Mouse (Mus musculus) thymus, postnatal 25 days (tissue): Measurements from ENCODE around the gene Lpar1.

ENCODE experiments used
- DNase-seq: peaks from one replicate; pipeline ENCODE4 v3.0.0; 2022

Lpar1 gene

DNA sequence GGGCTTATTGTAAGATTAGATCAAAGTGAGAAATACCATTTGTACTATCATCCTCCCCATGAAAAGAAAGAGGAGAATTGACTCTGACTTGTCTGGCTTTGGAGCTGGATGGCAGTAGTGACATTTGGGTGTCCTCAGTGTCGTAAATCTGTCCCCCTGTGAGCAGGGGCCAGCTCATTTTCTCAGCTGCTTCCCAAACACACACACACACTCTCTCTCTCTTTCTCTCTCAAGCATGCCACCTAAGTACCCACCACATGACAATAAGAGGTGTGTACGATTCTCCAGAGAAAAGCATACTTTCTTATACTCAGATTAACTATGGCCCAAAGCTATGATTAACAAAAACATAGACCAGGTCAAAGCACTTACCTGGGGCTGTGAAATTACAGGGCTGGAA is 49.4 kb downstream of the Lpar1 start:
- DNase-seq = no peak

- DNase-seq = no peak
Observed at GRCm38 (mm10) chr4:58501012-58501777, 52.5 kb downstream of the Lpar1 start.

DNA sequence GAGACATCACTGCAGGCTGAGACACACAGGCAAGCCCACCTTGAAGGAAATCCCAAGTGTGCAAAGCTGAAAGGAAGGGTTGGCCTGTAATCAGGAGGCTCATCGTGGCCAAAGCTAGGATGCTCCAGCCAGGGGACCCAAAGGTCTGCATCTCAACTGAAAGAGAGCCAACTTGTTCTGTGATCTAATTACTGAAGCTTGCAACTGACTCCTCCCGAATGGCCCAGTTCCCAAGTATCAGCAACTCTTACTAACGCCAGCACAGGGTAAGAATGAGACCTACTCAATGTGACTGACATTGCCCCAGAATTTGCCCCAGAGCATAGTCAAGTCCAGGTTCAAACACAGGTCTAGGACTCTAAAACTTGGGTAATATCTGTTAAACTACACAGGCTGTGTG is 53.9 kb downstream of the Lpar1 start:
- no peak for DNase-seq

DNA sequence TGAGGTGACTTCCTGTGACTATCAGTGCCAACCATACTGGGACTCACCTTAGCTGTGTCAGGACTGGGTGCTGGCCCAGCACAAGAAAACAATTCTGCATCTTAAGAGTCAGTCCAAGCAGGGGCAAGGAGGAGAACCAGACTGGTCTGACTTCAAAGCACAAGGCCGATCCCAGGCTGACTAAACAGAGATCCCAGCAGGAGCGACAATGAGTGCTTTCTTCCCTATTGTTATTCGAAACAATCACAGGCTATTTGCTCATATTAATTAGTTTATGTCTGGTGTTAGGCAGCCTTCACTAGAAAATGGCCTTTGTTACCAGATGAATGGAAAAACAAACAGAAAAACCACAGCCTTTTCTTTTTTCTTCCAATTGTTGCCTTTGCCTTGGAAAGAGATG is 54.5 kb downstream of the Lpar1 start:
- DNase-seq = no peak

GRCm38 (mm10) chr4:58498734-58499133 is 55.0 kb downstream of the Lpar1 start:
- no peak for DNase-seq

GRCm38 (mm10) chr4:58497284-58497683 is 56.4 kb downstream of the Lpar1 start:
- DNase-seq = no peak

DNA sequence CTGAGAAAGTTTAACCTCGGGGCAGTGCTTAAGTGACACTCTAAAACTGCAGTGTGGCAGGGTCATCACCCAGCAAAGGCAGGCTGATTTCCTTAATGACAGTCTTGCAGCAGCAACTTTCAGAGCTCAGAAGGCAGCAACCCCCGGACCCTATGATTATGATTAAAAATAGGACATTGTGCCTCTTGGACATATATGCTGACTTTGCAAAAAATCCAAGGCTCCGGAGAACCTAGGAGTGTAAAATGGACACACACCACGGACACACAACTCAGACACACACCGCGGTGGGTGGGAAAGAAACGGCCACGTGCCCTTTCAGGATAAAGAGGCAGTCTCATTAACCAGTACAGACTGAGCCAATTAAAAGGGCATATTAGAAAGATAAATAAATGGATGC is 57.0 kb downstream of the Lpar1 start:
- no peak for DNase-seq

DNA sequence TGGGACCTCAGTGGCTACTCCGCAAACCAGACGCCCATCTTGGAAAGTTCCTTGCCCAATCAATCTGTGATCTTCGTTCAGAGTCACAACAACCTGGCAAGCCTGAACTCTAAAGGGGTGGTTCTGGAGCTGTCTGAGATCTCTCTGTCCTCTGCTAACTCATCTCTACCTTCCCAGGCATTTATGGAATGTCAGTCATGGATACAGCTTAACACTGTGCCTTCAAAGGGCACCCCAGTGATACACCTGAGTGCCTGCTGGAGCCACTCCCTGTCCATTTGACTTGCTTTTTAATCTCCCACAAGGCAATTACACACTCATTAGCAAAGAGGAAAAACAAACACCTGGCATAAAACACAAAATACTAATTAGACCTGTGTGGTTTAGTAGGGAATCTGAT is 62.0 kb downstream of the Lpar1 start:
- DNase-seq = no peak

GRCm38 (mm10) chr4:58490374-58490773 is 63.3 kb downstream of the Lpar1 start:
- DNase-seq = no peak

DNA sequence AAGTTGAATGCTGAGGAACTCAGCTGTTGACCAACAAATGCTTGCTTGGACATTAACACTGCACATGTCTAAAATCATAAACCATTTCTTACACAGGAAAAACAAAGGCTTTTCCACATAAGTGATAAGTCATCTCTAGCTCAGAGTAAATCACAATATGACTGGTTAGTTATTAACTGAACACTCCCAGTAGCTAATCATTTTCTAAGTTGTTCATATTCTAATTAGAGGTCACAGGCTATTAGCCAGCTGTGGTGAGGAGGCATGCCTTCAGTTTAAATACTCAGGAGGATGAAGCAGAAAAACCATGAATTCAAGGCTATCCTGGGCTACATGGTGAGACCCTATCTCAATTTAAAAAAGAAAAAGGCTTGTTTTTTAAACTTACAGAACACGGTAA is 75.1 kb downstream of the Lpar1 start:
- DNase-seq = no peak

DNA sequence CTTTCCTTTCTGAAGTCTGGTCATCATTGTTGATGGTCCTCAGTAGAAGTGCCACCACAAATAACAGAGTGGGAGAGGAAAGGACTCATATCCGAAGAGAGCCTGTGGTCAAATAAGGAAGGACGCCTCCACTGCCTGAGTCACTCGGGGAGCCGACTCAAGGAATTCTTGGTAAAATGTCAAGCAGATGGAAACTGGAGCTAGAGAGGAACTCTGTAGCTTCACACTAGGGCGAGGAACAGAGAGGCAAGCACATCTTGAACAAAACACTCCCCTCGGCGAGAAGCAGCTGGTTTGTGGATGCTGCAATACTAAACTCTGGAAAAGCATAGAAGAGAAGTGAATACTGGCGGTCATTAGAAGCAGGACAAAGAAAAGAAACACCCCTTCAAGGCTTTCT is 76.0 kb downstream of the Lpar1 start:
- no peak for DNase-seq

DNA sequence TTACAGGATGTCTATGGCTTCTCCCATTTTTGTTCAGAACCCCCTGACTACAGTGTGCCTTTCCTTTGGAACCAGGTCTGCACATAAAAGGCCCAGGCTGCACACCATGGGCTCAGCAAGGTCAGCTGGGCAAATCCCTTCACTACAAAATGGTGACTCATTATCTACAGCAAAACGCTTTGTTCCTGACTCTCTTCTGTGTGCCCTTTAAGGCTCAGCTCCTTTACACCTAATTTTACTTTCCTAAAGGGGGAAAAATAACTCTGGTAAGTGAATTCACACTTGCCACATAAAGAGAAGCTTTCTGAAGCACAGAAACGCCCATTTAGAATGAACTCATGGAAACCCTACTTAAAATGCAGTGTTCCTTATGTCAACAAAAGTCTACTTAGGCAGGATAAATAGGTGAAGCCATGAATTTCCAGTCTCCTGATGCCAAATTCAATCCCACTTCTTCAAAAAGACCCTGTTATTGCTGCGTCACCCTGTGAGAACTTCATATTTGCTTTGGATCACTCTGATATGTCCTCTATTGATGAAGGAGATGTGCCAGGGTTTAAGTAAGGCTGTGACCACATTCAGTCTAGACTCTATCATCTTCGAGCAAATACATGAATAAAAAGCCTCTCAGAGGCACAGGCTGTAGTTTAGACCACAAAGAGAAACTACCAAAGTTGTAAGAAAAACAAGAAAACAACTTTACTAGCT is 82.3 kb downstream of the Lpar1 start:
- no peak for DNase-seq

DNA sequence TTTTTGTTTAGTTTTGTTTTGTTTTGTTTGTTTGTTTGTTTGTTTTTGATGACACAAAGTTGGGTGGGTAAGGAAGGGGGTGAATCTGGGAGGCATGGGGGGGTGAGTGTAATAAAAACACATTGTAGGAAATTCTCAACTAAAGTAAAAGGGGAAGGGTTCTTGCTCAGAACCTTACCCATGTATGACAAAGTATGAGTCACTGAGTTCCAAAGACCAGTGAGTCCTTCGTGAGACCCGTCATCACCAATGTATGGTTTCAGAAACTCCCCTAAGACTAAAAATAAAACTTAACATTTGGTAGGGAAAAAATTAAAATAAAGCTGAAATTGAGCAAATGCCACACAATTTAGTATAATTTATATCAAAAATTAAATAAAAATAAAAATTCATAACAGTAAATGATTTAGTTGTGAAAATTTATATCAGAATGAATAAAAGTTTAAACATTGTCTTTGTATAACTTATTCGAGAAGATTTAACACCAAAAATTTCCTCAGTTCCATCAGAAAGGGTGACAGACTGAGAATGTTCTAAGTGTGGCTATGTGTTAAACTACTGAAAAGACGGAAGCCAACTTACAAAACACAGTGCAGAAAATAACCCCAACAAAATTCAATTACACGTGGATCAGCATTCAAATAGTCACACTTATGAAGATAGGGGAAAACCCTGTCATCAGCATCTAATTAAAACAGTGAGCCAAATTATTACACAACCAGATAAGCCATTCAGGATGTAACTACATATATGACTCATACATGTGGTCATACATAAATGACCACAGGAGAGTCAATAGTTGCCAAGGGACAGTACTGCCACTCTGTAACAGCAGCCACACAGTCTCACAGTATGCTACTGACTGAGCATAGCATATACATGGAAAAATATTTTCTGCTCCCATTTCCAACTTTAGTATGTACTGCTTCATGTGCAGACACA is 83.8 kb downstream of the Lpar1 start:
- DNase-seq = no peak

DNA sequence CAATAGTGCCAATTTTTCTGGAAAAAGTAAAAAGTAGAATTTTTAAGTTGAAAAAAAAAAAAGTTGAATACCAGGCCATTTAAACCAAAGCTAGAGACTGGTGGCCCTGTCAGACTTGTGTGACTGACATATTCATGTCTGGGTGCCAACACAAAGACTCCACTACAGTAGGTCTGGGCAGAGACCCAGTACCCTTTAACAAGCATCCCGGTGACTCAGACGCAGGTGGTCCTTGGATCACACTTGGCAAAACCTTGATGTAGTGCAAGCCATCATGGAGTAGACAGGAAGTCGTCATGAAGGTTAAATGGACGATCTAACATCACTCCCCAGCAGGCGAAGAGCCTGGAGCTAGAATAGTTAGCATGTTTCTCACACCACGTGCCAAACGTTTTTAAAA is 84.7 kb downstream of the Lpar1 start:
- DNase-seq = no peak

DNA sequence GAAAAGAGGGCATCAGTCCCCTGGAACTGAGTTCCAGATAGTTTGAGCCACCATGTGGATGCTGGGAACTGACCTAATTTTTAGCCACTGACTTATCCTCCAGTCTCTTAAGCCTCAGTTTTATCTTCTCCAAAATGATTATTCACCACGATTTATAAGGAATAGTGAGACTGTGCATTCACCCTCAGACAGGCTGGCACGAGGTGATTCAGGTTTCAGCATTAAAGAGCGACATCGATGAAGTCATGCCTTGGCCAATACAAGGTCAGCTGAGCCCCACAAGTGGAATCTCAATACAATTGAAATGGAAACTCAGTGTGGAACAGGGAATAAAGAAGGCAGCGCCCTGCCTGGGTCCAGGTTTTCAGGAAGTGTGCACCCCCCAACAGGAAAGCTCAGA is 88.1 kb downstream of the Lpar1 start:
- DNase-seq = no peak

DNA sequence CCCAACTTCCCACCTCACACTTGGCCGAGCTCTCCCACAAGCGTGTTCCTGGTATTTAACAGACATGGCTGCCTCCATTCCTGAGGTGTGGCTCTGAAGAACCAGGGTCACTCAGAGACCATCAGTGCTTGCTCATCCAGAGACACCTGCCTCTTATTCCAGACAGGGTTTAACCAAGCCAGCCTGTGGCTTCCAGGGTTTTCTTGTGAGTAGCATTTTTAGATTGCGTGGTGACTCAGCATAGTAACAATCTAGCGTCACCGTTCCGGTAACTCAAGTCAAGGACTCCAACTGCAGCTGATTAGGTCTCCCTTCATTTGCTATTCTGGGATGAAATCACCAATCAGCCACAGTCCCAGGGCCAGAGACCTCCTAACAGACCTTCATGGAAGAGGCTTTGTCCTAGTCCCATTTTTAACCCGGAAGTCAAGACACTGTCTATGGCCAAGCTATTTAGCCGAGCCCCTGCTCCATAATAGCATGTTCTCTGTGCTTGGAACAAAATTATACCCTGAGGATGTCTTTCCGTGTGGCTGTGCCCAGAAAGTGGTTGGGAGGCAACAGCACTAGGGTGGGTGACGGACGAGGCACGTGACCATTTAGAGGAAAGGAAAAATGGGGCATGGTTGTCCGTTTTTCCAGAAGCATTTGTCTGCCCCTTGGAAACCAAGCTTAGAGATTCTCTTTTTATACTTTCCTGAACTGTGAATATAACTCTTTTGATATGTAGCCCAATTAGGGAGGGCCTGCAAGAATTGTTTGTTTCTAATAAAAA is 89.1 kb downstream of the Lpar1 start:
- DNase-seq = no peak

- DNase-seq = no peak
Observed at GRCm38 (mm10) chr4:58462990-58463389, 90.7 kb downstream of the Lpar1 start.

DNA sequence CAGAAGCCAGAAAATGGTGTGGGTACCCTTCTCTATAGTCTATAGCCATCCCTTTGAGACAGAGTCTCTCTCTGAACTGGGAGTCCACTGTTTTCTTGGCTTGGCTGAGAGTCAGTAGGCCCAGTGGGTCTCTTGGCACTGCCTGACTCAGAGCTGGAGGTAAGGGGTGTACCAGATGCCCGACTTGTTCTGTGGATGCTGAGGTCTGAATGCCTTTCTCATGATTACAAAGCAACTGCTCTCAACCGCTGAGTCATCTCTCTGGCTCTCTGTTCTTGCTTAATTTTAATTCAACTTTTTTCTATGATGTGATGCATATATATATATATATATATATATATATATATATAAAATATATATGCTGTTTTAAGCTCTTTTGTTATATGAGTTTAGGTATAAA is 91.1 kb downstream of the Lpar1 start:
- no peak for DNase-seq

DNA sequence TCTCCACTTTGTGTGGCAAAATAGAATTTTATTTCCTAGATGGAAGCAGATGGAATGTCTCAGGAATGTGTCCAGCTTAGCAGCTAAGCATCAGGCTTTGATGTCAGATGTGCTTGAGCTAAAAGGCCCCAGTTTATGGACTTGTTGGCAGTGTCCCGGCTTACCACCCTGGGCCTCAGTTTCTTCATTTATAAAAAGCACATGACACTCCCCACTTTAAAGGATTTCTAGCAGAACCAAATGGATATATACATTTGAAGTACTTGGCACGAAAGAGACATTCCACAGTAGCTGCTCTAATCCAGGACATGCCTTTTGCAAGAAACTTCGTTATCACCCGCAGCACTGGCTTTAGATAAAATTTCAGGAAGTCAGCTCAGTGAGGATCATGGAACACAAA is 100.4 kb downstream of the Lpar1 start:
- DNase-seq = no peak

DNA sequence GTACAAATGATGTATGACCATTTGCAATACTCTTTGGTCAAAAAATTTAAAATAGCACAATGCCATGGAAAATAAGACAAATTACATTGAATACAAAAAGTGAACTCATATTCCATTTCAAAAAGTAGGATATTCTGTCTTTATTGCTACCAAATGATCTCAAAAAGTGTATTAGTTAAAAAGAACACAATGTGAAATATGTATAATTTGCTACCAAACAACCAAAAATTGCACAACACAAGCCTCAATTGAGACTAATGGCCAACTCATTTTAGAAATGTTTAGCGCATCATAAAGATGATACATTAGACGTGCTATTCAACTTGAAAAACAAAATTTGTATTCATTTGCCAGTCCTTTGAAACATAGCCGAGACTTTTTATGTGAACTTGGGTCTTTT is 104.9 kb downstream of the Lpar1 start:
- DNase-seq = no peak

DNA sequence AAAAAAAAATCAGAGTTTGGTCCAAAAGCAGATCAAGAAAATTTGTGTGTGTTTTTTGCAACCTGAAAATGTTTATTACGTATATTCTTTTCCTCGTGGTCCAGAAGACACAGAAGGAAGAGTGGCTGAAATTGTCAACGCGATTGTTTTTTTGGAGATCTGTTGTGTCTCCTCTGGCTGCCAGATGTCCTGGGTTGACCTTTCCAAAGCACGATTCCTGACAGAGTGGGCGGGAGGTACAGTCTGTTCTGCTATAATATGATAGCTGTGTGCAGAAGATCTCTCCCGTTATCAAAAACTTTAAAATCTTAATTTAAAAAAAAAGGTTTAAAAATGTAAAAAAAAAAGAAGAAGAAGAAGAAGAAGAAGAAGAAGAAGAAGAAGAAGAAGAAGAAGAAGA is 105.9 kb downstream of the Lpar1 start:
- no peak for DNase-seq

DNA sequence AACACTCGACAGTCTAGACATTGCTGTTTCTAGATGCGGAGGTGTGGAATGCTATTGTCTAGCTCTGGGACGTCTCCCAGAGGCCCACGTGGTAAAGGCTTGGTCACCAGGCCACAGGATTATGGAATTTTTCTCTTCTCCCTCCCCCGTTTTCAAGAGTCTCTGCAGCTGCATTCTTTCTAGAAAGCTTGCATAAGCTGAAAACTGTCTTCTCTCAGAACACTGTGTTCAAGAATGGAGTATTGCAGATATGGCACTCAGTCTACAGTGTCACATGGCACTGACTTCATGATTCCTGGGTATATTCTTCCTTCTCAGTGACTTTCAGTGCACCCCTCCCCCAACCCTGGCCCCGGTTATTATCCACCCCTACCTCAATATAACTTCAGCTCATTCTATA is 107.9 kb downstream of the Lpar1 start:
- DNase-seq = no peak

DNA sequence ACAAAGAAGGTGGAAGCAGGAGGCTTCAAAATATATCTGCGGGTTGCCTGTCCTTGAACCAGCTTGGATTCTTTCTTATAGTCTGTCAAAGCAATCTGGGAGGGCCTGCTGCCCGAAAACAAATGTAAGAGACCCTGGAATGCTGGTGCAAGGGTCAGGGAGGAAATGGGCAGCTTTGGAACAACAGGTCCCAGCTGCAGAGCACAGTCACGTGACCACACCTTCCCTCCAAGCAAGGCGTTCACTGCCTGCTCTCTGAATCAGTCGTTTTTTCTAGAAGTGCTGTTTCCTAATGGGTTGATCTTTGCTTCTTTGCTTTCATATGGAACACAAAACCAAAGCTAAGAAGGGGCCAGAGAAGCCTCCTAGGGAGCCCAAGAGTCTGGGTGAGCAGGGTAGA is 111.4 kb downstream of the Lpar1 start:
- no peak for DNase-seq
